Mouse (Mus musculus) embryo, embryonic 10.5 days (tissue): Measurements from ENCODE around the gene Col2a1.

Source experiments
- DNase-seq: peaks from one replicate; pipeline ENCODE4 v3.0.0-alpha.2; 2015; ENCODE audit warnings: low spot score

Col2a1 gene

DNA sequence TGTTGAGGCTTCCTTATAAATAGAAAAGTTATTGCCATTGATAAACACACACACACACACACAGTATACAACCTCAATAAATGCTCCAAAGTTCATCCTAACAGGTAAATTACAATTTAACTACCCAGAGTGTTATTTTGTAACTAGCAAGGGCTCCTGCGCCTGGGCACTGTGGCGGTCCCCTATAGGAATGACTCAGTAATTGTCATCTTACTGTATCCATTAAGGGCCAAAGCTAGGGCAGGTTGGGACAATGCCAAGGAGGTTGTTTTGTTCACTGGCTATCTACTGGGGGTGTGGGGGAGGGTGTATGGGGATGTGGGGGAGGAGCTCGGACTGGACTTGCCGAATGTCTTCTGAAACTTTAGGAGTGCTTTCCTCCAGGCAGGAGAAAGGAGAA lies 77.5 kb downstream of the Col2a1 start:
- DNase-seq, result no peak
